Mouse (Mus musculus): ENCODE results near the gene Akt1.

DNA sequence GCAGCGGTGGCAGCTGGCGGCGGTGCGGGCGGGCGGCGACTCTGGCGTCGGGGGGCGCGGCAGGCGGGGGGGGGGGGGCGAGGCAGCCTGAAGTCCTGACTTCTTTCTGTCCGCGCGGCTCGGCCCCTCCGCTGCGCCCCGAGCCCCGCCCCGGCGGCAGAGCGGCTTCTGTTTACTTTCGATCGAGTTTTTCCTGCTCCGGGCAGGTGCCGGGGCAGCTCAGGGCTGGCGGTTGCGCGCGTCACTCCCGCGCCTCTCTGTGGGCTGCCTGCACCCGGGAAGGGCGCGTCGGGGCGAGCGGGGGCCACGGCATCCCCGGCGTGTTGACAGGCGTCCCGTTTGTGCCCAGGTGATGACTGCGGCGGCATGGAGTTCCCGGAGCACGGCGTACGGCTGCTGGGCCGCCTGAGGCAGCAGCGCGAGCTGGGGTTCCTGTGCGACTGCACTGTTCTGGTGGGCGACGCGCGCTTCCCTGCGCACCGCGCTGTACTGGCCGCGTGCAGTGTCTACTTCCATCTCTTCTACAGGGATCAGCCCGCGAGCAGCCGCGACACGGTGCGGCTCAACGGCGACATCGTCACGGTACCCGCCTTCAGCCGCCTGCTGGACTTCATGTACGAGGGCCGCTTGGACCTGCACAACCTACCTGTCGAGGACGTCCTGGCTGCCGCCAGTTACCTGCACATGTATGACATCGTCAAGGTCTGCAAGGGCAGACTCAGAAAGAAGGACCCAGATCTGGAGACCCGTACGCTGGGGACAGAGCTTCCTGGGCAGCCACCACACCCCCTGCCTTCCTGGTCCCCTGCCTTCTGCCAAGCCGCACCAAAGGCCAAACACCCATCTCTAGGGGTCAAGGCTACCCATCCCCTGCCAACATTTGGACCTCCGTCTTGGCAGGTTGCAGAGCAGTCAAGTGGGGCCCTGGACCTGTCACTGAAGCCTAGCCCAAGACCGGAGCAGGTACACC lies 4.6 kb upstream of the Akt1 start:
- no peak for TF ChIP-seq CTCF (IDR thresholded peaks at IDR 0.05; ENCODE audit: extremely low read depth, insufficient read length, insufficient replicate concordance, low read depth, low read length)
- TF ChIP-seq POLR2A (IDR thresholded peaks at IDR 0.05; ENCODE audit: low read depth, low read length): no peak
